Mouse (Mus musculus): Measurements from ENCODE around the gene Gm3636.
"Not testable (repeated sequence)": the region's sequence is repeated elsewhere in the genome, so short reads cannot be mapped to it uniquely, and the experiment has no call there.

GRCm38 (mm10) chr14:6742232-6742631, at the start of gene Gm3636:
- not testable (repeated sequence) for TF ChIP-seq POLR2A (IDR thresholded peaks at IDR 0.05; ENCODE audit: borderline replicate concordance, control insufficient read depth, low read depth, low read length); CTCF (IDR thresholded peaks at IDR 0.05; ENCODE audit: control insufficient read depth, insufficient read depth, low read length)

Data from bone marrow, adult 2 months (tissue).